Mouse (Mus musculus) C3H10T1/2 (cell line): ENCODE measurements around the gene S100g. TPM values are rescaled to one million over a fixed set of nuclear protein-coding genes. Genes with fewer than 3 reads are reported as not detected.

ENCODE experiments used
- polyA plus RNA-seq, 2 experiments: library from polyadenylated mRNA; unstranded; fragments of >200 nt; fragmentation: generic; extraction: Trizol; gene quantifications; one replicate each; pipeline ENCODE4 v1.2.1; 2012; ENCODE audit warnings: missing spikeins in 2 of 2

S100g gene
- polyA plus RNA-seq = not detected

GRCm38 (mm10) chrX:162964383-162964782 is at the start of gene S100g:
Gene S100g (minus strand): TSS chrX:162964599.

Other genes starting within 250 kb of the S100g start
- gene Rbbp7, start 204.2 kb downstream of the S100g start, polyA plus RNA-seq = 100 to 1,000 TPM in 1 of 2 experiments, 10 to 100 TPM in 1; 41.6 to 142 TPM
- 1 to 10 TPM in 1 of 2 experiments, under 1 TPM in 1; 0.18 to 1.6 TPM for gene Txlng, start 135.1 kb downstream of the S100g start, polyA plus RNA-seq
- gene Syap1, start 76.2 kb downstream of the S100g start, polyA plus RNA-seq = 10 to 100 TPM in 1 of 2 experiments, under 1 TPM in 1; 0.67 to 11.7 TPM
- 10 to 100 TPM; 22.1 to 77.4 TPM for gene Ctps2, start 63.4 kb downstream of the S100g start, polyA plus RNA-seq